Mouse (Mus musculus) kidney, embryonic 16.5 days (tissue): ENCODE measurements at regions not wholly inside any gene's neighbourhood (a gene's known extent, or its start where the extent isn't known, plus 50 kb on each side); places are given as distances from the start of the nearest gene placed in this dataset.
A peak's percentile ranks its signal among the peaks of the same experiment; 100 is the strongest.

Experiments
- ATAC-seq: fragments of 200-750 bp; cut with Nextera tagmentation; 2 replicates; pipeline ENCODE4 v1.8.0; 2017; ENCODE audit warnings: moderate TSS enrichment; ENCODE audit not compliant: low FRiP score, low TSS enrichment
- H3K27ac ChIP-seq: fragments of 300-500 bp; sonication (generic); 2 replicates; pipeline ENCODE4 v1.5.1; 2014; ENCODE audit warnings: low read length
- H3K27me3 ChIP-seq: fragments of 300-500 bp; sonication (generic); 2 replicates; pipeline ENCODE4 v1.6.1; 2014; ENCODE audit warnings: low read length, control low read depth, mixed read lengths; ENCODE audit not compliant: insufficient read depth
- H3K36me3 ChIP-seq: fragments of 300-500 bp; sonication (generic); 2 replicates; pipeline ENCODE4 v1.6.1; 2014; ENCODE audit warnings: low read length, control low read depth, mixed read lengths; ENCODE audit not compliant: insufficient read depth
- H3K4me1 ChIP-seq: fragments of 300-500 bp; sonication (generic); 2 replicates; pipeline ENCODE4 v1.6.1; 2014; ENCODE audit warnings: low read length, control low read depth, mixed read lengths; ENCODE audit not compliant: insufficient read depth
- H3K4me2 ChIP-seq: fragments of 300-500 bp; sonication (generic); replicated peaks from 2 replicates; pipeline ENCODE4 v1.6.1; 2014; ENCODE audit warnings: low read depth, low read length
- H3K4me3 ChIP-seq: fragments of 300-500 bp; sonication (generic); 2 replicates; pipeline ENCODE4 v1.5.1; 2014; ENCODE audit warnings: mild to moderate bottlenecking, low read length
- H3K9ac ChIP-seq: fragments of 300-500 bp; sonication (generic); replicated peaks from 2 replicates; pipeline ENCODE4 v1.6.1; 2014; ENCODE audit warnings: low read length
- H3K9me3 ChIP-seq: fragments of 300-500 bp; sonication (generic); 2 replicates; pipeline ENCODE4 v1.6.1; 2016; ENCODE audit warnings: low read length, control low read depth
- WGBS: fragments of 180-500 bp; shearing (Covaris S2); extraction: QIAGEN DNeasy Blood & Tissue Kit; methylation state at CpG from one replicate; pipeline ENCODE4 v1.1.7; 2014; 5-methylcytosine and 5-hydroxymethylcytosine counted together

DNA sequence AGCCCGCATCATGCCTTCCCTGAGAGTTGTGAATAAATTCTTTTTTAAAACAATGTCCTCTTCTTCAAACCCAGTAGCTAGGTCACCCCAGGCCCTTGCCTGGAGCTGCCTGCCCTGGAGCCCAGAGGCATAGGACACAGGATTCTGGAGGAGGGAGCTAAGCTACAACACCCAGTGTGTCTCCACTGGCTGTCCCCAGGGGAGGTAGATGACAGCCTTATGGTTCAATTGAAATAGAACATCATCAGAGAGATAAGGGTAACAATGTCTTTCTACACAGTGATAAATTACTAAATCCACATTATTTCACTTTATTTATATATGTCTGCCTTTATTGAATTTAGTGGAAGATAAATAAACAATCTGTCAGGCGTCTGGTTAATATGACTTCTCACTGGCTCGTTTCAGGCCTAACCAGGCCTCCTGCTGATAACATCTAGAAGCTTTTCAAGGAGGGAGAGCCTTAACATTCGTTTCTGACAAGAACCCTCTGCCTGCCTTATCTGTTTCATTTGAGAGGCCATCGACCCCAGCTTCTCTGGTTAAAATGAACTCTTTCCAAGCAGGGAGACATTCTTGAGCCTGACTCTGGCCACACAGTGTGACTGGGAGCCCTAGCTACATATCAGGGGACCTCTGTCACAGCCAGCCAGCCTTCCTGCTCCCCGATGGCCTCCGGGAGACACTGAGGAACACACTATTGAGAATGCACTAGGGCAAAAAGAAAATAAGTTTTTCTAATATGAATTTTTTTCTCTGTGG is 252.1 kb upstream of the Dynlrb2 start:
- Histone ChIP-seq H3K9ac (no peak overlapping the region), H3K27me3 (no peaks in the 10 kb centered on the region), H3K9me3 (no peaks in the 10 kb centered on the region), H3K4me1 (no peaks in the 10 kb centered on the region), H3K36me3 (no peaks in the 10 kb centered on the region), H3K4me3 (no peak overlapping the region), H3K4me2 (no peak overlapping the region), H3K27ac (0 out of 2 replicates have a peak overlapping the region, but pooled peaks have one; percentile 3)
- WGBS: 39% methylated on average over 7 of the region's 7 CpGs
- ATAC-seq: peak; percentile 87

DNA sequence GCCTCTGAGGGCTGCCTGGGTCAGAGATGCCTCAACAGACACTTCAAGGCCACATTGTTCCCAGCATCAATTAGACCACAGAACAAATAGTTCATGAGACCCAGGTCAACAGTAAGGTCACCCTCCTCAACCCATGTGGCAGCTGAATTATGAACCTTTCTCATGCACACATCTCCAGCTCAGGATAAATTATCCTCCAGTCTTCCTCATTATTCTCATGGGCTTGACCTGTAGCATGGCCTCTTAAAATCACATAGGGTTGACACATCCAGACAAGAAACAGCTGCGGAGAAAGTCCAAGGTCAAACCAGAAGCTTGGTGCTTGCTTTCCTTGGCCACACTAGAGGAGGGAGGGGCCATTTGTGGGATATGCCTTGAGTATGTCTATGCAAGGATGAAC is 256.4 kb upstream of the Dynlrb2 start:
- Histone ChIP-seq H3K4me3 (no peak overlapping the region), H3K4me2 (no peak overlapping the region), H3K27me3 (no peaks in the 10 kb centered on the region), H3K27ac (no peak overlapping the region), H3K36me3 (no peaks in the 10 kb centered on the region), H3K4me1 (peaks cover 6% of the 10 kb centered on the region; the same call in 1 of the 2 replicates), H3K9me3 (no peaks in the 10 kb centered on the region), H3K9ac (no peak overlapping the region)
- 34% methylated on average over 1 of the region's 1 CpGs for WGBS
- peak; percentile 77 for ATAC-seq

DNA sequence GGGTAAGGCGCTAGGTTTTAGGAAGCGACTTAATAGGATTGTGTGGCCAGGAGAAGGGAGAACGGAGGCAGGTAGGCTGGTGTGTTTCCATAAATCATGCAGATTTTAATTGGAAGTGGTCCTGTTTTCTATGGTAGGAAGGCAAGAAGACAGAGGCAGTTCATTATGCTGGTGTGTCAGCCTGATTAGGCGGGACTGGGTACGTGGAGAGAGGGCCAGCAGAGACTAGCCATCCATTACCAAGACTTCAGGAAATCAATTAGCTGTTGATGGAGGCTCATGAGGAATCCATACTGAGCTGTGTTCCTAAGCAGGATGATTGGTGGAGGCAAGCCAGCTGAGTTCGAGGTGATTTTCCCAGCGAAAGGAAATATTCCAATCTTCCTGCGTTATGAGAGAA is 261.3 kb upstream of the Dynlrb2 start:
- no peaks in the 10 kb centered on the region for H3K36me3 ChIP-seq
- H3K4me2 ChIP-seq: no peak overlapping the region
- H3K27ac ChIP-seq: no peak overlapping the region
- H3K4me3 ChIP-seq: no peak overlapping the region
- H3K4me1 ChIP-seq: peaks cover 8% of the 10 kb centered on the region; the same call in 1 of the 2 replicates
- no peaks in the 10 kb centered on the region for H3K27me3 ChIP-seq
- H3K9ac ChIP-seq: no peak overlapping the region
- 0 out of 2 replicates have a peak, but pooled peaks have one; percentile 39 for ATAC-seq
- no peaks in the 10 kb centered on the region for H3K9me3 ChIP-seq
- WGBS: 51% methylated on average over 8 of the region's 8 CpGs

DNA sequence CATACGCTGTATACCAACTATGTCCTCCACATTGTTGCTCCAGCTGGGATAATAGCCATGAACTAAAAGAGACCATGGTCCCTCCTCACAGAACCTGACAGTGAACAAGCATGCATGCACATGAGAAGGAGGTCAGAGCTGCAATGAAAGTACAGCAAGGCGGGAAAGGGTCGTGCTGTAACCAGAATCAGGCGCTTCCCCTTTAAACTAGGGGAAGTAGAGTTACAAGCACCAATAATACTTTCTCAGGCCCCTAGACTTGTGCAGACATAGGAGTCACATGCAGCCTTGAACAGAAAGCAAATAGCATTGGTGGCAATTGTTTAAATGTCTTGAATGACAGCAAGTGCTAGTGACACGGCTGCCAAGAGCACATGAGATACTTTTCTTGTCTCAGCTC is 261.8 kb upstream of the Dynlrb2 start:
- WGBS: 75% methylated on average over 5 of the region's 5 CpGs
- no peak overlapping the region for H3K4me3 ChIP-seq
- H3K4me1 ChIP-seq: peaks cover 8% of the 10 kb centered on the region; the same call in 1 of the 2 replicates
- no peak overlapping the region for H3K9ac ChIP-seq
- H3K9me3 ChIP-seq: no peaks in the 10 kb centered on the region
- ATAC-seq: no peak
- H3K27ac ChIP-seq: no peak overlapping the region
- no peaks in the 10 kb centered on the region for H3K27me3 ChIP-seq
- no peak overlapping the region for H3K4me2 ChIP-seq
- H3K36me3 ChIP-seq: no peaks in the 10 kb centered on the region

DNA sequence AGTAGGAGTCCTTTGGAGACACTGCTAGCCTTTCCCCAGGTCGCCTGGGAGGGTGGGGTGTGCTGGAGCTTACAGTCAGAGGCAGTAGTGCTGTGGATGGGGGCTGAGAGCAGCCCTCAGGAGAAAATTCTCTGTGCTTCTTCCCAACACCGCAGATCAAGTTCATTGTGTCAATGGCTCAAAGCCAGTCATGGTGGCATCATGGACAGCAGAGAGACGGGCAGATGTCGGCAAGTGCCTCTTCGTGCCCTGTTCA is 262.9 kb upstream of the Dynlrb2 start:
- WGBS: 88% methylated on average over 5 of the region's 5 CpGs

DNA sequence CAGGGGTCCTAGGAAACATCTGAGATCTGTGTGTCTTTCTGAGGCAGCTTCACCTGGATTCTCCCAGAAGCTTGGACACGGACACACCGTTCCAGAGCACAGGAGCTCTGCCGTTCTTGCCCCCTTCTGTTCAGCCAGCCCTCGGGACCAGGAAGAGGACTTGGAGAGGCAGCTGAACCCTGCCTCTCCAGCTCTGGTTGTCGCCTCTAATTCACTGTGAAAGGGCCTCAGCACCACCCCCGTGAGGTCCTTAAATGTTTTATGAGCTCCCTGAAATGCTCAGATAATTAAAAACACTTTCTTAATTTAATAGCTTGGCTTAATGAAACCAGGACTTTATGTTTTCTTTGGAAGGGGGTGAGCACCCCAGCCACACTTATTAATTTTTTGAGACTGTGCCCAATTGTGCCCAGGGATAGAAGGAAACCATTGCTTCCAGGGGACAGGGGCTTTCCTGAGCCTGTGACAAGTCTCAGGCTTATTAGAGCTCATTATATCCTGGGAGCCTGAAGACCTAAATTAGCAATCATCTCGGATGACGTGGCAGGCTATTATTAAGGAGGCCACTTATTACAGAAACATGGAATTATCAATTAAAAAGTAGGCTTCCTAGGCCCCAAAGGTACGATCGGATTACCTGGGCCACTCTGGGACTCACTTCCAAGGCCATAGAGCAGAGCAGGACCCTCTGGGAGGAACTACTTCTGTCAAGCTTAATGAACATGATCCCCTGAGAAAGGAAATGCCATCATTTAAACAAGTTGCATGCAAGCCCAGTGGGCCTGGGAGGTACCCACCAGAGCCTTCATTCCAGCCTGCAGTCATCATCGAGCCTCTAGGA is 263.4 kb upstream of the Dynlrb2 start:
- no peak overlapping the region for H3K4me3 ChIP-seq
- 68% methylated on average over 11 of the region's 11 CpGs for WGBS

More for the DNA sequence above, 262.9 kb upstream of the Dynlrb2 start:
- ATAC-seq: no peak
- no peaks in the 10 kb centered on the region for H3K36me3 ChIP-seq
- H3K4me1 ChIP-seq: peaks cover 8% of the 10 kb centered on the region; the same call in 1 of the 2 replicates
- no peaks in the 10 kb centered on the region for H3K9me3 ChIP-seq
- H3K4me2 ChIP-seq: no peak overlapping the region
- no peak overlapping the region for H3K9ac ChIP-seq
- H3K4me3 ChIP-seq: no peak overlapping the region
- no peaks in the 10 kb centered on the region for H3K27me3 ChIP-seq
- H3K27ac ChIP-seq: no peak overlapping the region

DNA sequence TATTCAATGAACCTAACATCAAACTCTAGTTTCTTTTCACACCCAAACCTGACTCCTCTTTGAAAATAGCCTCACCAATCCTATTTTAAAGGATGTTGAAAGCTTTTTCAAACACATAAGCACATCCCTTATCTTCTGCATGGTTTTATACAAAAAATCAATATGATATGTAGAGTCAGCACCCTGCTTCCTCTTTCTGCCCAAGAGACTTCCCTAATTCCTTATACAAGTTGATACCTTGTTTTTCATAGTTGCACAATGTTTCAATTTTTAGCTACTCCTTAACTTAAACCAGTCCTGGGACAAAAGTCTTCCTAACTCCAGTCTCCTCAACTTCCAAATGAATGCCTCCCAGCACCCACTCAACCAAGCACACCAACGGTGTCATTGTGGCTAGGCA is 266.1 kb upstream of the Dynlrb2 start:
- no peak overlapping the region for H3K9ac ChIP-seq
- ATAC-seq: no peak
- H3K27ac ChIP-seq: no peak overlapping the region
- H3K27me3 ChIP-seq: no peaks in the 10 kb centered on the region
- H3K4me1 ChIP-seq: peaks cover 3% of the 10 kb centered on the region; the same call in 1 of the 2 replicates
- H3K4me2 ChIP-seq: no peak overlapping the region
- no peak overlapping the region for H3K4me3 ChIP-seq
- H3K9me3 ChIP-seq: no peaks in the 10 kb centered on the region
- H3K36me3 ChIP-seq: no peaks in the 10 kb centered on the region
- 90% methylated on average over 1 of the region's 1 CpGs for WGBS

More for the DNA sequence above, 263.4 kb upstream of the Dynlrb2 start:
- no peaks in the 10 kb centered on the region for H3K9me3 ChIP-seq
- H3K27ac ChIP-seq: no peak overlapping the region
- H3K9ac ChIP-seq: no peak overlapping the region
- no peak for ATAC-seq
- no peaks in the 10 kb centered on the region for H3K27me3 ChIP-seq
- no peak overlapping the region for H3K4me2 ChIP-seq
- H3K36me3 ChIP-seq: no peaks in the 10 kb centered on the region
- H3K4me1 ChIP-seq: peaks cover 8% of the 10 kb centered on the region; the same call in 1 of the 2 replicates

DNA sequence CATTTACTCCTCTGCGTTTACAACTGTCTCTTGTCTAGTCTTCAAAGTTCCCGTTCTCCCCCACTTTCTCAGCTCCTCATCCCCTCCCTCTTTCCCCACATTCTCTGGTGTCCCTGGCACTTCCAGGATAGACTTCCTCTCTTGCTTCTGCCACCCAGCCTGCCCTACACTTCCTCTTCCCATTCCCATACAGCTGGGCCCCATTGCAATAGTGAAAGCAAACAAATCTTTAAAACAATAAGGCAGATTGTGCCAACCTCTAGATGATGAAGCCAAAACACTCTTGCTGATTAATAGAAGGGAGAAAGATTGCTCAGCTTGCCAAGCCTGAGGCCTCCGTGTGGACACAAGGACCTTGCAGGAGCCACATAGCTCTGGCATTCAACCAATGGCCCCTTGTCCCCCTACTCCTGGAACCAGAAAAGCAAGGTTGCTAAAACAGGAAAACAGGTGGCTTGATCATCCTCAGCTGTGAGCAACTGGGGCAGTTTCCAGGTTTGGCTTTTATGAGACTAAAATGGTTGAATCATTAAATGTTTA is 267.1 kb upstream of the Dynlrb2 start:
- no peak for ATAC-seq
- Histone ChIP-seq H3K36me3 (no peaks in the 10 kb centered on the region), H3K27me3 (no peaks in the 10 kb centered on the region), H3K27ac (no peak overlapping the region), H3K4me1 (no peaks in the 10 kb centered on the region), H3K4me3 (no peak overlapping the region), H3K9me3 (no peaks in the 10 kb centered on the region), H3K9ac (no peak overlapping the region), H3K4me2 (no peak overlapping the region)
- 69% methylated on average over 3 of the region's 3 CpGs for WGBS

DNA sequence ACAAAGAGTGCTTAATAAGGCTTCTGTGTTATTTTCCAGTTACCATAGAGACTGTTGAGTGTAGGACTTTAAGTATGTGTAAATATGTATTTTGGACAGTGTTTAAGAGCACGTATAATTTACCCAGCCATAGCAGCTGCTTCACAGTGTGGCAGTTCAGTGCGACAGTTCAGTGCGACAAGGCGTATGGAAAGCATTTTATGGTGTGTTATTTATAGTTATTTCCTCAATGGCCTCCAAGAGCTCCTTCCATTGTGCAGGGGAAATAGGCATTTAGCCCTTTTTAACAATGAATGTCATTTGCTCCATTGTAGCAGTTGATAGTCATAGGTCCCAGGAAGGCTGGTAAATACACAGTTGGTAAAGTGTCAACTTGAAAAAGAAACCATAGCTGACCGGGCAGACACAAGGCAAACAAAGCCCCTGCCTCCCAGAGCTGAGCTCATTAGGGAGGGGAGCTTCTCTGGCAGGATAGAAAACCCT is 275.1 kb upstream of the Dynlrb2 start:
- ATAC-seq: peak; percentile 63; the same call in 1 of the 2 replicates

More for the DNA sequence above, 275.1 kb upstream of the Dynlrb2 start:
- Histone ChIP-seq H3K27ac (no peak overlapping the region), H3K4me2 (no peak overlapping the region), H3K36me3 (no peaks in the 10 kb centered on the region), H3K9me3 (no peaks in the 10 kb centered on the region), H3K9ac (no peak overlapping the region), H3K27me3 (no peaks in the 10 kb centered on the region), H3K4me1 (no peaks in the 10 kb centered on the region), H3K4me3 (no peak overlapping the region)
- 32% methylated on average over 5 of the region's 5 CpGs for WGBS
